ENCODE assay signal across 29 mouse cellular contexts in the genomic region with DNA sequence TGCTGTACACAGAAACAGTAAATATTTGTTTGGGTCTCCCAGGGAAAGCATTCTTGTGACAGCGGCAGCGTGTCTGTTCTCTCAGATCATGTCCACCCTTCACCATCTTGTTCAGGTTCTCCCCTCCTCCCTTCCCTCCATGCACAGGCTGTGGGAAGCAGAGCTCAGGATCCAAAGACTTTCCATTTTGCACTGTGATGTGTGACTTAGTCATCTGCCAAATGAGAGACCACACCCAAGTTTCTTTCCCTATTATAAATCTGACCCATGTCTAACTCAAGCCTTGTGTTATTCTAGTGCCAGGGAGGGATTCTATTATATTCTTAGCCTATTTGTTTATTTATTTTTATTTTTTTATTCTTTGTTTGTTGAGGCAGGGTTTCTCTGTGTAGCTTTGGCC. TPM values are rescaled to one million over a fixed set of nuclear protein-coding genes. Genes with fewer than 3 reads are reported as not detected.
DNase-seq lines count a peak whose midpoint lies in the region; ATAC-seq and TF ChIP-seq lines count a peak whose summit lies in the region.
"Had no signal": no experiment of that assay in that cellular context is flagged by ENCODE, and none has a peak within 500 bp of the region (broad histone marks: within the 10 kb centered on the region; RNA-seq: fewer than 3 reads in every experiment).

No protein-coding gene starts in this region.

- no peak for DNase-seq in liver
- peak; percentile 62 for DNase-seq in NIH3T3 (ENCODE audit: low read depth)
- no peak for DNase-seq in liver, postnatal 0 days
- DNase-seq in cerebellum, postnatal 25 days: no peak
- DNase-seq: adrenal gland, adult 8-10 months; cerebellum, adult 2 months; cerebellum, postnatal 36 days; gastrocnemius, postnatal 14 days; heart, adult 11 months; heart, postnatal 4 days; kidney, adult 18-20 months; kidney, postnatal 25 days; lung, adult 2 months; right cerebral cortex, adult 18-20 months; thymus, postnatal 4 days had no signal

- H3K4me2 ChIP-seq in liver, embryonic 12.5 days: peak overlapping the region; percentile 7; the same call in 1 of the 2 replicates
- no peak overlapping the region for H3K4me2 ChIP-seq in liver, postnatal 0 days (ENCODE audit: low read depth, low read length)
- H3K4me2 ChIP-seq in intestine, embryonic 16.5 days (ENCODE audit: low read depth, low read length): no peak overlapping the region
- H3K4me2 ChIP-seq in intestine, embryonic 15.5 days (replicated peaks): no peak overlapping the region
- H3K4me2 ChIP-seq: embryonic facial prominence, embryonic 12.5 days; forebrain, embryonic 15.5 days; heart, embryonic 11.5 days; hindbrain, embryonic 13.5 days; kidney, embryonic 15.5 days; limb, embryonic 12.5 days; midbrain, embryonic 15.5 days; neural tube, embryonic 12.5 days had no signal

- no peak for TF ChIP-seq CTCF in liver, postnatal 0 days (IDR thresholded peaks at IDR 0.05; ENCODE audit: low read depth)

- peak overlapping the region; percentile 93 for H3K27ac ChIP-seq in liver, embryonic 12.5 days
- 0 out of 2 replicates have a peak overlapping the region, but pooled peaks have one; percentile 91 for H3K27ac ChIP-seq in liver, postnatal 0 days (ENCODE audit: low read depth)
- no peak overlapping the region for H3K27ac ChIP-seq in intestine, embryonic 16.5 days (ENCODE audit: low read length)
- no peak overlapping the region for H3K27ac ChIP-seq in intestine, embryonic 15.5 days
- H3K27ac ChIP-seq: embryonic facial prominence, embryonic 12.5 days; forebrain, embryonic 15.5 days; hindbrain, embryonic 13.5 days; limb, embryonic 12.5 days; midbrain, embryonic 15.5 days; neural tube, embryonic 12.5 days had no signal

- 91% methylated on average over 2 of the region's 2 CpGs for WGBS in liver, embryonic 12.5 days (ENCODE audit: insufficient replicate concordance)
- WGBS in liver, postnatal 0 days (ENCODE audit: insufficient replicate concordance): 88% methylated on average over 2 of the region's 2 CpGs
- WGBS in intestine, embryonic 16.5 days: 86% methylated on average over 2 of the region's 2 CpGs
- 81% methylated on average over 2 of the region's 2 CpGs for WGBS in intestine, embryonic 15.5 days

- peak overlapping the region; percentile 47; the same call in 1 of the 2 replicates for H3K9ac ChIP-seq in liver, embryonic 12.5 days
- H3K9ac ChIP-seq in liver, postnatal 0 days (replicated peaks): no peak overlapping the region
- no peak overlapping the region for H3K9ac ChIP-seq in intestine, embryonic 16.5 days (ENCODE audit: low read depth, low read length)
- no peak overlapping the region for H3K9ac ChIP-seq in intestine, embryonic 15.5 days
- H3K9ac ChIP-seq: embryonic facial prominence, embryonic 12.5 days; forebrain, embryonic 15.5 days; hindbrain, embryonic 13.5 days; kidney, embryonic 15.5 days; midbrain, embryonic 15.5 days; neural tube, embryonic 12.5 days had no signal

- H3K9me3 ChIP-seq in liver, embryonic 12.5 days (replicated peaks): no peaks in the 10 kb centered on the region
- H3K9me3 ChIP-seq in liver, postnatal 0 days (ENCODE audit: low read length): no peaks in the 10 kb centered on the region
- H3K9me3 ChIP-seq in intestine, embryonic 16.5 days (ENCODE audit: control insufficient read depth, low read length): no peaks in the 10 kb centered on the region
- H3K9me3 ChIP-seq in intestine, embryonic 15.5 days: no peaks in the 10 kb centered on the region
- H3K9me3 ChIP-seq: embryonic facial prominence, embryonic 12.5 days; forebrain, embryonic 10.5 days; forebrain, embryonic 15.5 days; hindbrain, embryonic 13.5 days; kidney, embryonic 15.5 days; limb, embryonic 12.5 days; midbrain, embryonic 10.5 days; midbrain, embryonic 15.5 days; neural tube, embryonic 12.5 days had no signal

- peaks cover 92% of the 10 kb centered on the region for H3K4me1 ChIP-seq in liver, embryonic 12.5 days
- H3K4me1 ChIP-seq in liver, postnatal 0 days (ENCODE audit: insufficient read depth): peaks cover 74% of the 10 kb centered on the region
- peaks cover 28% of the 10 kb centered on the region for H3K4me1 ChIP-seq in intestine, embryonic 16.5 days (ENCODE audit: control insufficient read depth, insufficient read depth, low read length)
- H3K4me1 ChIP-seq in intestine, embryonic 15.5 days (replicated peaks): peaks cover 28% of the 10 kb centered on the region

- no peak for TF ChIP-seq EP300 in liver, postnatal 0 days (IDR thresholded peaks at IDR 0.05; ENCODE audit: low read depth)

- no peaks in the 10 kb centered on the region for H3K27me3 ChIP-seq in liver, embryonic 12.5 days (replicated peaks)
- H3K27me3 ChIP-seq in liver, postnatal 0 days (ENCODE audit: insufficient read depth, low read length): no peaks in the 10 kb centered on the region
- no peaks in the 10 kb centered on the region for H3K27me3 ChIP-seq in intestine, embryonic 16.5 days (replicated peaks; ENCODE audit: control insufficient read depth, insufficient read depth, low read length)
- H3K27me3 ChIP-seq in intestine, embryonic 15.5 days (replicated peaks): no peaks in the 10 kb centered on the region
- H3K27me3 ChIP-seq: CH12.LX; embryonic facial prominence, embryonic 12.5 days; forebrain, embryonic 15.5 days; hindbrain, embryonic 13.5 days; kidney, embryonic 15.5 days; limb, embryonic 12.5 days; midbrain, embryonic 15.5 days; neural tube, embryonic 12.5 days had no signal

- no peak overlapping the region for H3K4me3 ChIP-seq in liver, embryonic 12.5 days
- no peak overlapping the region for H3K4me3 ChIP-seq in liver, postnatal 0 days (ENCODE audit: low read depth, low read length)
- H3K4me3 ChIP-seq in intestine, embryonic 16.5 days (ENCODE audit: low read length): no peak overlapping the region
- H3K4me3 ChIP-seq in intestine, embryonic 15.5 days (replicated peaks): no peak overlapping the region
- H3K4me3 ChIP-seq: embryonic facial prominence, embryonic 12.5 days; forebrain, embryonic 10.5 days; forebrain, embryonic 15.5 days; hindbrain, embryonic 13.5 days; kidney, embryonic 15.5 days; limb, embryonic 12.5 days; midbrain, embryonic 10.5 days; midbrain, embryonic 15.5 days; neural tube, embryonic 12.5 days had no signal

- no peak for ATAC-seq in liver, embryonic 12.5 days
- ATAC-seq in liver, postnatal 0 days: no peak
- ATAC-seq in intestine, embryonic 16.5 days: no peak
- ATAC-seq in intestine, embryonic 15.5 days: no peak
- ATAC-seq: forebrain, embryonic 15.5 days; midbrain, embryonic 15.5 days had no signal

- H3K36me3 ChIP-seq in liver, embryonic 12.5 days: peaks cover 11% of the 10 kb centered on the region
- peaks cover 10% of the 10 kb centered on the region for H3K36me3 ChIP-seq in liver, postnatal 0 days (replicated peaks; ENCODE audit: insufficient read depth, low read length)
- peaks cover 3% of the 10 kb centered on the region for H3K36me3 ChIP-seq in intestine, embryonic 16.5 days (ENCODE audit: control insufficient read depth, insufficient read depth, low read length)
- 0 out of 2 replicates have a peak, but pooled peaks cover 6% of the 10 kb centered on the region for H3K36me3 ChIP-seq in intestine, embryonic 15.5 days
- H3K36me3 ChIP-seq: midbrain, embryonic 15.5 days had no signal

RNA-seq across cellular contexts. Expression of a gene that starts 1.5 kb away (rescaled TPM):
- 16.4 and 17.0 TPM in 2 replicates for polyA plus RNA-seq in liver, embryonic 12.5 days (2016; fragmentation: Nextera tagmentation; extraction: Ambion mirVana)
- 19.5 TPM in 2 replicates for polyA plus RNA-seq in liver, postnatal 0 days (2015; fragmentation: Nextera tagmentation; extraction: Ambion mirVana)
- polyA plus RNA-seq in intestine, embryonic 16.5 days (2015; fragmentation: Nextera tagmentation; extraction: Ambion mirVana): 27.2 and 30.7 TPM in 2 replicates
- 22.0 and 26.1 TPM in 2 replicates for polyA plus RNA-seq in intestine, embryonic 15.5 days (2015; fragmentation: Nextera tagmentation; extraction: Ambion mirVana)

RNA-seq across cellular contexts. Expression of a gene that starts 21.3 kb away (rescaled TPM):
- 1.0 and 1.1 TPM in 2 replicates for polyA plus RNA-seq in liver, embryonic 12.5 days (2016; fragmentation: Nextera tagmentation; extraction: Ambion mirVana)
- 0.59 and 0.65 TPM in 2 replicates for polyA plus RNA-seq in liver, postnatal 0 days (2015; fragmentation: Nextera tagmentation; extraction: Ambion mirVana)
- 3.1 and 3.6 TPM in 2 replicates for polyA plus RNA-seq in intestine, embryonic 16.5 days (2015; fragmentation: Nextera tagmentation; extraction: Ambion mirVana)
- 3.9 and 4.3 TPM in 2 replicates for polyA plus RNA-seq in intestine, embryonic 15.5 days (2015; fragmentation: Nextera tagmentation; extraction: Ambion mirVana)

RNA-seq across cellular contexts. Expression of a gene that starts 21.6 kb away (rescaled TPM):
- polyA plus RNA-seq in liver, embryonic 12.5 days (2016; fragmentation: Nextera tagmentation; extraction: Ambion mirVana): 172 and 182 TPM in 2 replicates
- 67.6 and 77.7 TPM in 2 replicates for polyA plus RNA-seq in liver, postnatal 0 days (2015; fragmentation: Nextera tagmentation; extraction: Ambion mirVana)
- polyA plus RNA-seq in intestine, embryonic 16.5 days (2015; fragmentation: Nextera tagmentation; extraction: Ambion mirVana): 41.2 and 46.4 TPM in 2 replicates
- 44.6 and 49.8 TPM in 2 replicates for polyA plus RNA-seq in intestine, embryonic 15.5 days (2015; fragmentation: Nextera tagmentation; extraction: Ambion mirVana)

RNA-seq across cellular contexts. Expression of a gene that starts 25.5 kb away (rescaled TPM):
- 31.8 and 33.3 TPM in 2 replicates for polyA plus RNA-seq in liver, embryonic 12.5 days (2016; fragmentation: Nextera tagmentation; extraction: Ambion mirVana)
- 21.2 and 22.1 TPM in 2 replicates for polyA plus RNA-seq in liver, postnatal 0 days (2015; fragmentation: Nextera tagmentation; extraction: Ambion mirVana)
- 31.9 and 38.1 TPM in 2 replicates for polyA plus RNA-seq in intestine, embryonic 16.5 days (2015; fragmentation: Nextera tagmentation; extraction: Ambion mirVana)
- polyA plus RNA-seq in intestine, embryonic 15.5 days (2015; fragmentation: Nextera tagmentation; extraction: Ambion mirVana): 22.1 and 25.7 TPM in 2 replicates

RNA-seq across cellular contexts. Expression of a gene that starts 28.5 kb away (rescaled TPM):
- polyA plus RNA-seq in liver, embryonic 12.5 days (2016; fragmentation: Nextera tagmentation; extraction: Ambion mirVana): 5.9 and 6.5 TPM in 2 replicates
- 4.2 and 4.8 TPM in 2 replicates for polyA plus RNA-seq in liver, postnatal 0 days (2015; fragmentation: Nextera tagmentation; extraction: Ambion mirVana)
- 9.5 and 9.7 TPM in 2 replicates for polyA plus RNA-seq in intestine, embryonic 16.5 days (2015; fragmentation: Nextera tagmentation; extraction: Ambion mirVana)
- polyA plus RNA-seq in intestine, embryonic 15.5 days (2015; fragmentation: Nextera tagmentation; extraction: Ambion mirVana): 12.5 and 12.6 TPM in 2 replicates

Comparison
In these comparisons a context has a peak if more than half of its experiments do, and no peak if none do; other contexts are left out.
1. H3K27ac ChIP-seq: peak in liver, embryonic 12.5 days (single experiment) and liver, postnatal 0 days (single experiment); none in intestine, embryonic 16.5 days (single experiment) and intestine, embryonic 15.5 days (single experiment).